Mouse (Mus musculus) cortical plate, adult 2 months (tissue): ENCODE measurements around the gene Kif1c.

Experiments
- CTCF ChIP-seq: fragments of 200-500 bp; IDR thresholded peaks from 2 replicates; pipeline ENCODE4 v1.5.1; 2011; ENCODE audit warnings: mild to moderate bottlenecking, control low read depth, low read length; ENCODE audit not compliant: insufficient read depth; ENCODE audit errors: extremely low read depth
- POLR2A ChIP-seq: fragments of 200-500 bp; IDR thresholded peaks from 2 replicates; pipeline ENCODE4 v1.6.1; 2011; ENCODE audit warnings: mild to moderate bottlenecking, low read length, control low read depth; ENCODE audit not compliant: insufficient read depth; ENCODE audit errors: extremely low read depth

DNA sequence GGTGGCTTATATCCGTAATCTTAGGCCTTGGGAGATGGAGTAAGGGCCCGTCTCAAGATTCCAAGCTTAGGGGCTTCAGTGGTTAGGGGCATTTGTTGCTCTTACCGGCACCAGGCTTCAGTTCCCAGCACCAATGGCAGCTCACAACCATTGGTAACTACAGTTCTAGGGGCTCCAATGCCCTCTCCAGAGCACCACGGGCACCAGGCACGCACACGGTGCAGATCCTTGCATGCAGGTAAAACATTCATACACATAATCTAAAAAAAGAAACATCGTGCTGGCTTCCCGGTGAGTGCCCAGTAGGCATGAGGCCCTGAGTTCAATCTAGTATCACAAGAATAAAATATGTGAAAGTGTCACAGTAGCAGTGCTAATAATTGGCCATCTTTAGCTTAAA lies 37.2 kb upstream of the Kif1c start:
- TF ChIP-seq CTCF (no peak), POLR2A (no peak)
